Mouse (Mus musculus): ENCODE data around the gene Tspan32. TPM values are rescaled to one million over a fixed set of nuclear protein-coding genes. Genes with fewer than 3 reads are reported as not detected.

Tspan32 gene
- polyA plus RNA-seq, 1 experiment from 2014 or later = 2.6 TPM

DNA sequence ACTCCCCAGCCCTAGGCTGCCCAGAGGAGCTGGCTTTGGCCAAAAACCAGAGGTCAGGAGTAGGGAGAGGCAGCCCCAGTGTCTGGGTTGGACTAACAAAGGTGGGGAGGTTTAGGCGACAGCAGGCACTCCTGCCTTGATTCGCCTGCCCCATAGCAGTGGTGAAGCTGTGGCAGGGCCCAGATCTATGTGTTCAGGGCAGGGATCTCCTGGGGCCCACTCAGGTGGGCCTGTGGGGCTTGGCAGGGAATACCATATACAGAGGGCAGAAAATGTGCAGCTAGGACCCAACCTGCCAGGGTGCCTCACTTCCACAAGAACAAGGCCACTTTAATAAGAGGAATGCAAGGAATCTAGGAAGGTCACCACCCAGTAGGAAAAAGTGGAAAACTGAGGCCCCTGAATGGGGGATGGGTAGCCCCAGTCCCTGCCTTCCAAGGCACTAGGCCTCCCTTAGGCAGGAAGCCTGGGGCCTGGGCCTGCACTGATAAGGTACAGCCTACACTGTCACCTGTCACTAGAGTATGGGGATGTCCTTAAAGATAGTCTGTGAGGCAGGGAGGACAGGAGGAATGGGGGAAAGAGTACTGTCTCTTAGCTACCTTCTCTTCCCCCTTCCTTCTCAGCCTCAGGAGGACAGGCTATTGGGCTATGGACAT, 1.4 kb downstream of the Tspan32 start:
- Histone ChIP-seq H3K9ac (ENCODE audit: low read length) (peak overlapping the region; percentile 43; the same call in 1 of the 2 replicates), H3K4me1 (replicated peaks; ENCODE audit: control insufficient read depth, insufficient read depth, low read length) (peaks cover 47% of the 10 kb centered on the region)
- WGBS = 65% methylated on average over 2 of the region's 2 CpGs

DNA sequence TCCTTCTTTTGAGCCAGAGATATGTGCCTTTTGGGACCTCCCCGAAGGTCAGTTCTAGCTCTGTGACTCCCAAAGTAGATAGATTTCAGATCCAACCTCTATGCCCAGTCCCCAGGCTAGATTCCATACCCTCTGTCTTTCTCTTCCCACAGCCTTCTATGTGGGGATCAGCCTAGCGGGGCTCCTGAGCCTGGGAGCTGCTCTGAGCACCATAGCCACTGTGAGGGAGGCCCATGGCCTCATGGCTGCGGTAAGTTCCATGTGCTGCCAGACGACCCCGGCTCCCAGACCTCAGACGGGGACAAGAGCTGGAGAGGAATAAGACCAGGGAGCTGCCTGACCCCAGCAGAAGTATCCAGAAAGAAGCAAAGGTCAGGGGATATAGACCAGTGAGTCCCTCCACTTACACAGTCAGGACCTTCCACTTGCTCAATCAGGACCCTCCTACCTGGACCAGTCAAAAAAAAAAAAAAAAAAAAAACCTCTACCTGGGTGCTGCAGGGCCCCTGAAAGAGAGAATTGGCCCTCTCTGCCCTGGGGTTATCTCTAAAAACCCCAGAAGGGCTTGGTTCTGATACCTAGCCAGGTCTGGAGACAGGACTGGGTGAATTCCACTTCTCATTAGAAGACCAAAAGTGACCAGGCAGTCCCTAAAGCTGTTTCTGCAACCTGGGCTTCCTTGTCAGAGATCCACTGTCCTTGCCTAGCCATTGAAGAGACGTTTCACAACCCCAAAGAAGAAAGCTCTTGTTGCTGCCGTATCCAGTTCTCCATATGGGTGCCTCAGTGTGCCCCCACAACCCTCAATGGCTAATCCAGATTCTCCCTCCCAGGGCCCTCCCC, 2.1 kb downstream of the Tspan32 start:
- 83% methylated on average over 8 of the region's 8 CpGs for WGBS
- H3K27ac ChIP-seq (ENCODE audit: low read length) = peak overlapping the region; percentile 99

More for the DNA sequence above, 1.4 kb downstream of the Tspan32 start:
- H3K27me3 ChIP-seq (ENCODE audit: control insufficient read depth, insufficient read depth, low read depth, low read length) = no peaks in the 10 kb centered on the region
- H3K4me2 ChIP-seq (ENCODE audit: low read depth, low read length) = no peak overlapping the region
- H3K4me3 ChIP-seq (ENCODE audit: low read length) = no peak overlapping the region
- no peaks in the 10 kb centered on the region for H3K9me3 ChIP-seq (ENCODE audit: control insufficient read depth, low read length)
- ATAC-seq (ENCODE audit: low read depth) = no peak
- H3K36me3 ChIP-seq (ENCODE audit: control insufficient read depth, insufficient read depth, low read length) = no peaks in the 10 kb centered on the region
- H3K27ac ChIP-seq (ENCODE audit: low read length) = peak overlapping the region; percentile 73

DNA sequence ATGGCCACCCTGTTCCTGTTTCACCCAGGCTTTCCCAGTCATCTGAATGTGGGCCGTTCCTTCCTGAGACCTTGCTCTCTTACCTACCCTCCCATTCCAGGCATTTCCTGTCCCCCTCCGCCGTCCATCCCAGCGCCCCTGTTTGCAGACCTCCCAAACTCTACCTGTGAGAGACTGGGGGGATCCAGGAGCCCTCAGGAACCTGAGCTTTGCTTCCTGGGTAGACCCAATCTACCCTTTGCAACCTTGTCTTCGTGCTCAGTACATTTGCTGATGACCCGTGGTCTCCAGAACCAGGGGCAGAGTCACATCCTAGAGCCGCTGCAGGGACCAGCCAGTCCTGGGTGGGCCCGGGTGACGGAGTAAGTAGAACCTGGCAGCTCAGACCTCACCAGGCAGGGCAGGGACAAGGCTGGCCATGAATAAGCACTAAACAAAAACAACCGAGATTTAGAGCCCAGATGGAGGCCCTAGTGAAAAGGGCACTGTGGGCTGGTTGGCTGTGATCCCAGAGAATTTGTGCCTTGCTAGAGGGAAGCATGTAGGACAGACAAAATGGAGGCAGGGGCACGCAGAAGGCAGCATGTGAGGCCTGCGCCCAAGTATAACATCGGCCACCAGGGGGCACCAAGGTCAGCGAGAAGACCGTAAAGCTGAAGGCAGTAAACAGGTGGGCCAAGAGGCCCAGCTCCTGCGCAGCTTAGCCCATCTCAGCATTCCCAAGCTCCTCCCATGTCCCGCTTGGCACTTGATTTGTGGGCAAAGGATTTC, 2.9 kb downstream of the Tspan32 start:
- WGBS = 35% methylated on average over 17 of the region's 17 CpGs
- H3K27me3 ChIP-seq (ENCODE audit: control insufficient read depth, insufficient read depth, low read depth, low read length) = no peaks in the 10 kb centered on the region
- H3K27ac ChIP-seq (ENCODE audit: low read length) = peak overlapping the region; percentile 99
- H3K4me2 ChIP-seq (ENCODE audit: low read depth, low read length) = peak overlapping the region; percentile 40
- ATAC-seq (ENCODE audit: low read depth) = peak; percentile 76
- H3K36me3 ChIP-seq (ENCODE audit: control insufficient read depth, insufficient read depth, low read length) = no peaks in the 10 kb centered on the region
- no peaks in the 10 kb centered on the region for H3K9me3 ChIP-seq (ENCODE audit: control insufficient read depth, low read length)
- H3K4me3 ChIP-seq (ENCODE audit: low read length) = 0 out of 2 replicates have a peak overlapping the region, but pooled peaks have one; percentile 12
- H3K9ac ChIP-seq (ENCODE audit: low read length) = peak overlapping the region; percentile 51
- H3K4me1 ChIP-seq (replicated peaks; ENCODE audit: control insufficient read depth, insufficient read depth, low read length) = peaks cover 60% of the 10 kb centered on the region

More for the DNA sequence above, 2.1 kb downstream of the Tspan32 start:
- Histone ChIP-seq H3K27me3 (ENCODE audit: control insufficient read depth, insufficient read depth, low read depth, low read length) (no peaks in the 10 kb centered on the region), H3K9me3 (ENCODE audit: control insufficient read depth, low read length) (no peaks in the 10 kb centered on the region), H3K4me2 (ENCODE audit: low read depth, low read length) (no peak overlapping the region), H3K4me1 (replicated peaks; ENCODE audit: control insufficient read depth, insufficient read depth, low read length) (peaks cover 54% of the 10 kb centered on the region), H3K9ac (ENCODE audit: low read length) (peak overlapping the region; percentile 43), H3K36me3 (ENCODE audit: control insufficient read depth, insufficient read depth, low read length) (no peaks in the 10 kb centered on the region), H3K4me3 (ENCODE audit: low read length) (no peak overlapping the region)
- no peak for ATAC-seq (ENCODE audit: low read depth)

DNA sequence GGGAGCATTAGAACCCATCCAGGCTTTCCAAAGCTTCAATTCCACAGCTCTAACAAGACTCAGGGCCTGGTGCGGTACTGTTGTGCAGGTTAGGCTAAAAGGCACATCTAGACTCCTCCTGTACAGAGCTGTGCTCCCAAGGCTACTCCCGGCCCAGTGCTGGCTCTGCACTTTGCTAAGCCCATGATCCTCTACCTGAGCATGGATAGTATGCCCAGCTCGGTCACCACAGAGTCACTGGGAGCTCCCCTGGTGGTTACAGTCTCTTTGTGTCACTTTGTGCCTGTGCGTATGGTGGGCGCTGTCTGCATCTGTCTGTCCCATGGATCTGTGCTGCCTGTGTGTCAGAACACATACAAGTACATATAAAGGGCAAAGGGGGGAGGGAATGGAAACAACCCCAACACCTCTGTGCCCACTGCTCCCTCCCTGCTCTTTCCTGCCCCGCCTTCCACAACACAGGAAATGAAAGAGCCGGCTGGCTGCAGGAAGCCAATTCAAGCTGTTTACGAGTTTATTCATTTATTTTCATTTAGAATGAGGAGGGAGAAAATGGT, 3.6 kb downstream of the Tspan32 start:
- peak overlapping the region; percentile 51 for H3K9ac ChIP-seq (ENCODE audit: low read length)
- peak; percentile 72 for ATAC-seq (ENCODE audit: low read depth)
- no peaks in the 10 kb centered on the region for H3K27me3 ChIP-seq (ENCODE audit: control insufficient read depth, insufficient read depth, low read depth, low read length)
- no peaks in the 10 kb centered on the region for H3K36me3 ChIP-seq (ENCODE audit: control insufficient read depth, insufficient read depth, low read length)
- peak overlapping the region; percentile 99 for H3K27ac ChIP-seq (ENCODE audit: low read length)
- peak overlapping the region; percentile 40 for H3K4me2 ChIP-seq (ENCODE audit: low read depth, low read length)
- peaks cover 65% of the 10 kb centered on the region for H3K4me1 ChIP-seq (replicated peaks; ENCODE audit: control insufficient read depth, insufficient read depth, low read length)
- 27% methylated on average over 8 of the region's 8 CpGs for WGBS
- H3K9me3 ChIP-seq (ENCODE audit: control insufficient read depth, low read length) = no peaks in the 10 kb centered on the region
- H3K4me3 ChIP-seq (ENCODE audit: low read length) = peak overlapping the region; percentile 12; the same call in 1 of the 2 replicates

DNA sequence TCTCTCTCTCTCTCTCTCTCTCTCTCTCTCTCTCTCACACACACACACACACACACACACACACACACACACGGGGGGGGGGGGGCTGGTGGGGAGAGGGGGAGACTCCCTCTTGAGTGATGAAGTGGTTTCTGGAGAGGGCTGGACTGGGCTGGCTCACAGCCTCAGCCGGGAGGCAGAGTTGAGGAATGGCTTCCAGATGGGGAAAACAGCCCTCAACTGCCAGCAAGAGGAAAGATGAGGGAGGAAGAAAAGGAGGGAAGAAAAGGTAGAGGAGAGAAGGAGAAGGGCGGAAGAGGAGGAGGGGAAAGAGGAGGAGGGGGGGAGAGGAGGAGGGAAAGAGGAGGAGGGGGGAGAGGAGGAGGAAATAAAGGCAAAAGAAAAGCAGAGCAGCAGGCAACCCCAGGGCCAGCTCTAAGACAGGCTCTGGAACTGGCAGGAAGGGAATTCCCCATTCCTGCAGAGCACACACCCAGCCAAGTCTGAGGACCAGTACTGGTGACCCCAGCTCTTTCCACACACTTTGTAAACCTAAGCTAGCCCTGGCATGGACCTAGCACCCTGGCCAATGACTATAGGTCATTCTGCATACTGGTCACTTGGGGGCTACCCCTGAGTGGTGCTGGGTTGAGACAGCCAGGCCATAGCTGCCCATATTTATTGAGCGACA, 4.3 kb downstream of the Tspan32 start:
- H3K27me3 ChIP-seq (ENCODE audit: control insufficient read depth, insufficient read depth, low read depth, low read length) = no peaks in the 10 kb centered on the region
- peak overlapping the region; percentile 99 for H3K27ac ChIP-seq (ENCODE audit: low read length)
- peak; percentile 80 for ATAC-seq (ENCODE audit: low read depth)
- H3K4me1 ChIP-seq (replicated peaks; ENCODE audit: control insufficient read depth, insufficient read depth, low read length) = peaks cover 71% of the 10 kb centered on the region
- no peaks in the 10 kb centered on the region for H3K36me3 ChIP-seq (ENCODE audit: control insufficient read depth, insufficient read depth, low read length)
- H3K9ac ChIP-seq (ENCODE audit: low read length) = peak overlapping the region; percentile 33
- 20% methylated on average over 3 of the region's 4 CpGs for WGBS
- peak overlapping the region; percentile 40 for H3K4me2 ChIP-seq (ENCODE audit: low read depth, low read length)
- H3K9me3 ChIP-seq (ENCODE audit: control insufficient read depth, low read length) = no peaks in the 10 kb centered on the region
- peak overlapping the region; percentile 2; the same call in 1 of the 2 replicates for H3K4me3 ChIP-seq (ENCODE audit: low read length)

DNA sequence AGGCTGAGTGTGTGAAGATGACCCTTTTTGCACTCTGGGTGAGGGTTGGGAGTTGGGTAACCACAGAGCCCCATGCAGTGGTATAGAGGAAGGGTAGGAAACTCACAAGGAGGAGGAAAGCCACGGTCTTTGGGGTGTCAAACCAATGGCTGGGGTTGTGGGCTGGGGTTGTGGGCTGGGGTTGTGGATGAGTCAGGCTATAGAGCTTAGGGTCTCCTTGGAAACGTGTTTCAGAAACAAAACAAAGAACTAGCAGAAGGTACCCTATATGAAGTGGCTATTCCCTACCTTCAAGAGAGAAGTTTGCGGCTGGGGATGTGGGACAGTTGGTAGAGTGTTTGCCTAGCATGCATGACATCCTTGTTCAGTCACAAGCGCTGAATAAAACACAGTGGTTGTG, 5.2 kb downstream of the Tspan32 start:
- Histone ChIP-seq H3K36me3 (ENCODE audit: control insufficient read depth, insufficient read depth, low read length) (no peaks in the 10 kb centered on the region), H3K9me3 (ENCODE audit: control insufficient read depth, low read length) (no peaks in the 10 kb centered on the region), H3K4me2 (ENCODE audit: low read depth, low read length) (no peak overlapping the region), H3K9ac (ENCODE audit: low read length) (no peak overlapping the region), H3K27ac (ENCODE audit: low read length) (peak overlapping the region; percentile 99), H3K27me3 (ENCODE audit: control insufficient read depth, insufficient read depth, low read depth, low read length) (no peaks in the 10 kb centered on the region), H3K4me1 (replicated peaks; ENCODE audit: control insufficient read depth, insufficient read depth, low read length) (peaks cover 74% of the 10 kb centered on the region), H3K4me3 (ENCODE audit: low read length) (no peak overlapping the region)
- WGBS = 74% methylated on average over 4 of the region's 4 CpGs
- no peak for ATAC-seq (ENCODE audit: low read depth)

DNA sequence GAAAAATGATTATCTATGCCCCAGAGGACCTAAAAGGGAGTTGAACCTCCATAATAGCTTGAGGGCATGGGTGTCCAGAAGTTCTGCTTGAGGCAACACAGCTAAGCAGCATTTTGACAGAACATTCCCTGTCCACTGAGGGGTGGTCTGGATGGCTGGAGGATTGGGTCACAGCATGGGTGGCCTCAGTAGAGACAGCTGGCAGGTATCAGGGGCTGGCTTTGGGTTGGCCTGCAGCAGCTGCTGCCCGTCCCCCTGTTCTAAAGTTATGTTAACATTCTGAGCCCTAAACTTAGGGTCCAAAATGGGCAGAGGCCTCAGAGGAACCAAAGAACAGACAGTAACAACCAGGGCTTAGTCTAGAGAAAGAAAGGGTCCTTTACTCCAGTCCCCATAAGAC, 6.4 kb downstream of the Tspan32 start:
- no peak overlapping the region for H3K27ac ChIP-seq (ENCODE audit: low read length)
- WGBS = 61% methylated on average over 1 of the region's 1 CpGs
- no peak overlapping the region for H3K4me3 ChIP-seq (ENCODE audit: low read length)
- no peak overlapping the region for H3K4me2 ChIP-seq (ENCODE audit: low read depth, low read length)
- no peaks in the 10 kb centered on the region for H3K9me3 ChIP-seq (ENCODE audit: control insufficient read depth, low read length)
- H3K36me3 ChIP-seq (ENCODE audit: control insufficient read depth, insufficient read depth, low read length) = no peaks in the 10 kb centered on the region
- no peaks in the 10 kb centered on the region for H3K27me3 ChIP-seq (ENCODE audit: control insufficient read depth, insufficient read depth, low read depth, low read length)
- no peak for ATAC-seq (ENCODE audit: low read depth)
- no peak overlapping the region for H3K9ac ChIP-seq (ENCODE audit: low read length)
- peaks cover 80% of the 10 kb centered on the region for H3K4me1 ChIP-seq (replicated peaks; ENCODE audit: control insufficient read depth, insufficient read depth, low read length)

DNA sequence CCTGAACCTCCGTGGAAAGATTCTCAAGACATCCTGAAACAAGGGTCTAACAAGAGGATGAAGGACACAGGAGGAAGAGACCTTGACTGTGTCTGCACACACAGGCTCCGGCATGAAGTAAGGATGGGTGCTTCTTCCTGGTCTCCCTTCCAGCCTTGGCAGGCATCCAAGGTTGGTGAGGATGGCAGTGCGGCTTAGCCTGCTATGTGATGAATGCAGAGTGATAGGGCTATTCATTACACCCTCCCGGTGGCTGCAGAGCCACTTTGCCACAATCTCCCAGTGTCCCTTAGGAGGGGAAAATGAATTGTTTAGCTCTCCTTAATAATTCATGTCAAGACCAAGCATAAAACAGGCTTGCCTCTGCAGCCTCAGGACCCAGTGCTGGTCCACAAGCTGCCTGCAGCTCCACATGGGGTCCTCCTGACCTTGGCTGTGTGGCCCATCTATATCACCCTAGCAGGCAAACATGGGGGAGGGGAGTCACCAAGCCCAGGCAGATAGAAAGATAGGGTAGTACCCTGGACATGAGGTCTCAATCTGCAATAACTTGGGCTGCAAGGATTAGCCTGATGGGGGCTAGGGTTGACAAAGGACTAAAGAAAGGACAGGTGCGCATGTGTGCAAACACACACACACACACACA, 7.5 kb downstream of the Tspan32 start:
- H3K9me3 ChIP-seq (ENCODE audit: control insufficient read depth, low read length) = no peaks in the 10 kb centered on the region
- H3K4me2 ChIP-seq (ENCODE audit: low read depth, low read length) = no peak overlapping the region
- peak overlapping the region; percentile 58 for H3K27ac ChIP-seq (ENCODE audit: low read length)
- H3K9ac ChIP-seq (ENCODE audit: low read length) = no peak overlapping the region
- no peaks in the 10 kb centered on the region for H3K36me3 ChIP-seq (ENCODE audit: control insufficient read depth, insufficient read depth, low read length)
- H3K4me3 ChIP-seq (ENCODE audit: low read length) = no peak overlapping the region
- no peaks in the 10 kb centered on the region for H3K27me3 ChIP-seq (ENCODE audit: control insufficient read depth, insufficient read depth, low read depth, low read length)
- ATAC-seq (ENCODE audit: low read depth) = no peak
- WGBS = 50% methylated on average over 5 of the region's 5 CpGs
- peaks cover 82% of the 10 kb centered on the region for H3K4me1 ChIP-seq (replicated peaks; ENCODE audit: control insufficient read depth, insufficient read depth, low read length)
